Mouse (Mus musculus) CH12.LX (cell line): ENCODE results near the gene Osgin1. TPM values are rescaled to one million over a fixed set of nuclear protein-coding genes. Genes with fewer than 3 reads are reported as not detected.

ENCODE experiments used
- DNase-seq: peaks from one replicate; pipeline ENCODE4 v3.0.0-alpha.2; 2013; ENCODE audit errors: extremely low read depth
- H3K27ac ChIP-seq: 2 replicates; pipeline ENCODE4 v1.5.1; 2012; ENCODE audit warnings: low read depth, mild to moderate bottlenecking, control low read depth, moderate library complexity; ENCODE audit not compliant: insufficient read depth
- H3K27me3 ChIP-seq: replicated peaks from 2 replicates; pipeline ENCODE3; 2012; ENCODE audit warnings: inconsistent platforms
- H3K36me3 ChIP-seq, 2 experiments: replicated peaks in 1 of 2; 2 replicates each; pipeline versions ENCODE3 to v1.6.1; 2012; ENCODE audit warnings: inconsistent platforms in 1 of 2, low read length in 1 of 2, mild to moderate bottlenecking in 1 of 2, mixed read lengths in 1 of 2, moderate library complexity in 1 of 2; ENCODE audit not compliant: control insufficient read depth in 1 of 2, insufficient read depth in 1 of 2
- H3K4me1 ChIP-seq, 2 experiments: 2 replicates each; pipeline ENCODE4 v1.6.1; 2012; ENCODE audit warnings: inconsistent platforms in 1 of 2, moderate library complexity in 1 of 2; ENCODE audit not compliant: insufficient read depth in 2 of 2, control insufficient read depth in 1 of 2
- H3K4me2 ChIP-seq: 2 replicates; pipeline ENCODE4 v1.6.1; 2012; ENCODE audit warnings: low read depth, mild to moderate bottlenecking, control low read depth; ENCODE audit not compliant: poor library complexity, insufficient read depth, severe bottlenecking
- H3K4me3 ChIP-seq, 3 experiments: fragments of 150-350 bp in 1 of 3; sonication (generic) in 1 of 3; replicated peaks in 1 of 3; 2 replicates each; pipeline versions ENCODE3 to v1.5.1; 2011 to 2012; ENCODE audit warnings: low read depth in 2 of 3, low read length in 2 of 3, mild to moderate bottlenecking in 2 of 3, moderate library complexity in 2 of 3, control low read depth in 1 of 3, improper control_type of control experiment in 1 of 3, inconsistent platforms in 1 of 3, mixed read lengths in 1 of 3; ENCODE audit not compliant: poor library complexity in 1 of 3
- H3K79me2 ChIP-seq: replicated peaks from 2 replicates; pipeline ENCODE4 v1.6.1; 2012; ENCODE audit warnings: mild to moderate bottlenecking, moderate library complexity; ENCODE audit not compliant: control insufficient read depth, poor library complexity, insufficient read depth, severe bottlenecking; ENCODE audit errors: extremely low read depth
- H3K9ac ChIP-seq: 2 replicates; pipeline ENCODE4 v1.6.1; 2012; ENCODE audit warnings: low read depth, mild to moderate bottlenecking, control low read depth, moderate library complexity; ENCODE audit not compliant: insufficient read depth
- H3K9me3 ChIP-seq: replicated peaks from 2 replicates; pipeline ENCODE3; 2012; ENCODE audit warnings: low read length, inconsistent platforms, mixed read lengths
- BHLHE40 ChIP-seq: IDR thresholded peaks from 2 replicates; pipeline ENCODE4 v1.6.1; 2011; ENCODE audit warnings: mild to moderate bottlenecking, low read depth, low read length, improper control_type of control experiment
- CHD1 ChIP-seq: IDR thresholded peaks from 2 replicates; pipeline ENCODE4 v1.6.1; 2012; ENCODE audit warnings: low read depth, low read length, improper control_type of control experiment, inconsistent platforms
- CTCF ChIP-seq, 2 experiments: IDR thresholded peaks in 1 of 2; conservative IDR thresholded peaks in 1 of 2; 2 replicates each; pipeline ENCODE4 v1.5.1; 2011 to 2012; ENCODE audit warnings: low read depth in 2 of 2, low read length in 2 of 2, improper control_type of control experiment in 1 of 2, inconsistent platforms in 1 of 2, mild to moderate bottlenecking in 1 of 2, moderate library complexity in 1 of 2
- E2F4 ChIP-seq: IDR thresholded peaks from 2 replicates; pipeline ENCODE4 v1.6.1; 2011; ENCODE audit warnings: low read depth, low read length, improper control_type of control experiment; ENCODE audit not compliant: insufficient replicate concordance
- ELF1 ChIP-seq: IDR thresholded peaks from 2 replicates; pipeline ENCODE4 v1.6.1; 2014; ENCODE audit warnings: low read depth, mild to moderate bottlenecking, inconsistent platforms, low read length, improper control_type of control experiment
- ETS1 ChIP-seq: conservative IDR thresholded peaks from 2 replicates; pipeline ENCODE4 v1.6.1; 2012; ENCODE audit warnings: low read depth, mild to moderate bottlenecking, inconsistent platforms, low read length, improper control_type of control experiment, moderate library complexity
- GABPA ChIP-seq: IDR thresholded peaks from 2 replicates; pipeline ENCODE4 v1.6.1; 2012; ENCODE audit warnings: low read depth, low read length, improper control_type of control experiment, inconsistent platforms; ENCODE audit not compliant: insufficient replicate concordance
- IRF4 ChIP-seq: IDR thresholded peaks from 2 replicates; pipeline ENCODE4 v1.6.1; 2014; ENCODE audit warnings: low read depth, mild to moderate bottlenecking, inconsistent platforms, low read length, improper control_type of control experiment
- JUND ChIP-seq: conservative IDR thresholded peaks from 2 replicates; pipeline ENCODE4 v1.6.1; 2011; ENCODE audit warnings: low read depth, low read length, improper control_type of control experiment
- KAT2A ChIP-seq: IDR thresholded peaks from 2 replicates; pipeline ENCODE4 v1.6.1; 2012; ENCODE audit warnings: low read length, improper control_type of control experiment, inconsistent platforms; ENCODE audit not compliant: insufficient replicate concordance
- MAFK ChIP-seq: IDR thresholded peaks from 2 replicates; pipeline ENCODE4 v1.6.1; 2011; ENCODE audit warnings: low read length, improper control_type of control experiment; ENCODE audit not compliant: insufficient replicate concordance
- MEF2A ChIP-seq: IDR thresholded peaks from 2 replicates; pipeline ENCODE4 v1.6.1; 2014; ENCODE audit warnings: low read depth, mild to moderate bottlenecking, inconsistent platforms, low read length, improper control_type of control experiment, borderline replicate concordance
- MYC ChIP-seq: IDR thresholded peaks from 2 replicates; pipeline ENCODE4 v1.6.1; 2011; ENCODE audit warnings: low read depth, mild to moderate bottlenecking, improper control_type of control experiment, low read length
- POLR2AphosphoS2 ChIP-seq: IDR thresholded peaks from 2 replicates; pipeline ENCODE4 v1.6.1; 2011; ENCODE audit warnings: low read depth, low read length, improper control_type of control experiment
- RAD21 ChIP-seq: IDR thresholded peaks from 2 replicates; pipeline ENCODE4 v1.6.1; 2011; ENCODE audit warnings: low read depth, mild to moderate bottlenecking, low read length, improper control_type of control experiment, moderate library complexity
- RCOR1 ChIP-seq: conservative IDR thresholded peaks from 2 replicates; pipeline ENCODE4 v1.6.1; 2012; ENCODE audit warnings: low read depth, mild to moderate bottlenecking, inconsistent platforms, low read length, improper control_type of control experiment
- SIN3A ChIP-seq: IDR thresholded peaks from 2 replicates; pipeline ENCODE4 v1.6.1; 2012; ENCODE audit warnings: low read length, improper control_type of control experiment, inconsistent platforms
- TCF12 ChIP-seq: IDR thresholded peaks from 2 replicates; pipeline ENCODE4 v1.6.1; 2014; ENCODE audit warnings: low read depth, mild to moderate bottlenecking, inconsistent platforms, low read length, improper control_type of control experiment
- UBTF ChIP-seq: IDR thresholded peaks from 2 replicates; pipeline ENCODE4 v1.6.1; 2012; ENCODE audit warnings: low read depth, mild to moderate bottlenecking, inconsistent platforms, low read length, improper control_type of control experiment, moderate library complexity
- USF1 ChIP-seq: IDR thresholded peaks from 2 replicates; pipeline ENCODE4 v1.6.1; 2014; ENCODE audit warnings: low read depth, mild to moderate bottlenecking, inconsistent platforms, low read length, improper control_type of control experiment
- USF2 ChIP-seq: conservative IDR thresholded peaks from 2 replicates; pipeline ENCODE4 v1.6.1; 2011; ENCODE audit warnings: low read depth, low read length, improper control_type of control experiment
- ZC3H11A ChIP-seq: IDR thresholded peaks from 2 replicates; pipeline ENCODE4 v1.6.1; 2012; ENCODE audit warnings: low read depth, mild to moderate bottlenecking, inconsistent platforms, low read length, improper control_type of control experiment
- ZKSCAN1 ChIP-seq: IDR thresholded peaks from 2 replicates; pipeline ENCODE4 v1.6.1; 2012; ENCODE audit warnings: low read depth, inconsistent platforms, low read length, improper control_type of control experiment, borderline replicate concordance
- dilution Hi-C: fragments of 300-500 bp; cut with MboI; formaldehyde crosslinking; loops from 2 replicates; pipeline ENCODE4 v1.14.3; 2020; ENCODE audit warnings: low sequenced_read_pairs; ENCODE audit not compliant: extremely low pct_unique_long_range_greater_than_20kb, extremely low pct_ligation_motif_present
- in situ Hi-C: fragments of 300-500 bp; cut with MboI; formaldehyde crosslinking; loops from 3 replicates; pipeline ENCODE4 v1.14.3; 2019; ENCODE audit warnings: low sequenced_read_pairs, low pct_ligation_motif_present, low pct_unique_long_range_greater_than_20kb, mixed read lengths
- polyA plus RNA-seq: library from polyadenylated mRNA; unstranded; fragments of >175 nt; gene quantifications from 2 replicates; pipeline ENCODE4 v1.2.1, GENCODE M21; 2012; ENCODE audit warnings: low read depth; ENCODE audit not compliant: insufficient read length
- total RNA-seq, 2 experiments: library from RNA; depleted of rRNA; stranded (reverse); fragments of 300-350 nt in 1 of 2; fragments of >200 nt in 1 of 2; gene quantifications; 2 replicates each; pipeline ENCODE4 v1.2.3; 2012 to 2014

Gene Osgin1
- total and polyA plus RNA-seq, 3 experiments, result 0.15 to 3.0 (median 0.47) TPM

- TF ChIP-seq ELF1 (peak; percentile 96), GABPA (no peak), JUND (no peak), E2F4 (no peak), MEF2A (0 out of 2 replicates have a peak, but pooled peaks have one; percentile 40), MAFK (no peak), ZKSCAN1 (no peak), MYC (peak; percentile 45; the same call in 1 of the 2 replicates)
Observed at GRCm38 (mm10) chr8:119394524-119395026, 39.3 kb upstream of the Osgin1 start, which contains the start of gene Mlycd (continued).

GRCm38 (mm10) chr8:119395072-119395950 is 38.6 kb upstream of the Osgin1 start:
- peaks cover 6% of the 10 kb centered on the region for H3K27me3 ChIP-seq
- H3K4me2 ChIP-seq, result peak overlapping the region; percentile 74
- H3K9ac ChIP-seq, result peak overlapping the region; percentile 86
- TF ChIP-seq SIN3A (no peak), ZC3H11A (no peak), USF1 (no peak), TCF12 (no peak), MEF2A (no peak), E2F4 (no peak), CHD1 (no peak), CTCF (conservative IDR thresholded peaks at IDR 0.05 in 1 of 2, IDR thresholded peaks at IDR 0.05 in 1 of 2; ENCODE audit: low read depth in 2 of 2, low read length in 2 of 2) (no peak), USF2 (no peak), ZKSCAN1 (no peak), IRF4 (no peak), RAD21 (no peak), RCOR1 (no peak), KAT2A (no peak), MAFK (no peak), BHLHE40 (no peak), ETS1 (no peak), POLR2AphosphoS2 (no peak), UBTF (no peak), JUND (no peak)
- peak overlapping the region; percentile 64 to 96 (median 86) for H3K4me3 ChIP-seq
- in situ Hi-C loops (no loop called here), dilution Hi-C loops (no loop called here)
- H3K4me1 ChIP-seq, result peaks cover 10 to 13% of the 10 kb centered on the region in 2 experiments; a peak in 3 of 4 replicates
- H3K27ac ChIP-seq, result no peak overlapping the region
- peak; percentile 8 for DNase-seq
- no peaks in the 10 kb centered on the region for H3K79me2 ChIP-seq
- peaks cover 0 to 14% of the 10 kb centered on the region in 2 experiments for H3K36me3 ChIP-seq
- H3K9me3 ChIP-seq, result no peaks in the 10 kb centered on the region
